Mouse (Mus musculus): ENCODE data around the gene Sphk1.

The Sphk1 gene

DNA sequence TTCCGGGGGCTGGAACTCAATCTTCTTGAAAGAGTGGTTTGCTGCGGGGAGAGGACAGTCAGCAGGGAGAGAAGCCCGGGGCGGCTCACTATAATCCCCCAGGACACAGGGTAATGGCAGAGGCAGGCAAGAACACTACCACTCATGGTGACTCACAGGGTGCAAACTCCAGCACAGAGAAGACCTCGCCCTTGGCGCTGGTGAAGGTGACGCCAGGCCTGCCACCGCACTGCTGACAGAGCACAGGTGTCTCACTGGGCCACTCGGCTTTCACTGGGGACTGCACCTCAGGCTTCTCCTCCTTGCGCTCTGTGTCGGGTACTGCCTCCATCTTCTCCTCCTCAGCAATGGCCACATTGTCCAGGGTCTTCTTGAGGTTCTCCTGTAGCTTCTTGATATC is 10.5 kb downstream of the Sphk1 start:
- DNase-seq, result no peak

- peak in 1 of 2 experiments; percentile 66 for DNase-seq
These were observed 12.4 kb downstream of the Sphk1 start for GRCm38 (mm10) chr11:116543110-116543509.

DNA sequence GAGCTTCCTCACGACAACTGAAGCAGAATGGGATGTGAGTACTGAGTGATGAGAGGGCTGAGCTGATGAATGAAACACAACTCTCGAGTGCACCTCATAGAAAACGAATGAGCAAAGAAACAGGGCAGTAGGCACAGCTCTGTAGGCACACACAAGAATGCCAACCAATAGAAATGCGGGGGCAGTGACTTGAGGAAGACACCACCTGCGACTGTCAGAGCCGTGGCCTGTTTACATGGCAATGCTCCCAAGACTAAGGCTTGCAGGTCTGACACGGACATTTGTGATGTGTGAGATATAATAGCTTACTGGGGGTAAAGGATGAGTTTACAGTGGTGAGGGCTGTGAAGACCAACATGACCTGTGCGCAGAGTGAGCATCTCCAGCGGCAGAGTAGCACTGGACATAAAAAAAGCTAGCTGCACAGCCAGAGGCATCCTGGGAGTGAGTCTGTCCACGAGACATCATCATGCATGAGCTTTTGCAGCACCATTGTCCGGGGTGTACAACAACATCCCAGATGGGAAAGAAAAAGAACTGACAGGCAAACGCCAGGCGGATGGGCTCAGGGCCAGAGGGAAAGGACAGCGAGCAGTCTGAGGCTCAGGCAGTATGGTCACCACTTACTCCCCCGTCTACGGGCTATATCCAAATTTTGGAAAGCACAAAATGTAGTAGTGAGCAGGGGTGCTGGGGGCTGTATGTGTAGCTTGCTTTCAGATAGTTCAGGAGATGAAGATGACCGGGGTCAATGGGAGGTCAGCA is 16.8 kb downstream of the Sphk1 start:
- DNase-seq, result no peak

GRCm38 (mm10) chr11:116548780-116549179 is 18.1 kb downstream of the Sphk1 start:
- DNase-seq, result no peak

DNA sequence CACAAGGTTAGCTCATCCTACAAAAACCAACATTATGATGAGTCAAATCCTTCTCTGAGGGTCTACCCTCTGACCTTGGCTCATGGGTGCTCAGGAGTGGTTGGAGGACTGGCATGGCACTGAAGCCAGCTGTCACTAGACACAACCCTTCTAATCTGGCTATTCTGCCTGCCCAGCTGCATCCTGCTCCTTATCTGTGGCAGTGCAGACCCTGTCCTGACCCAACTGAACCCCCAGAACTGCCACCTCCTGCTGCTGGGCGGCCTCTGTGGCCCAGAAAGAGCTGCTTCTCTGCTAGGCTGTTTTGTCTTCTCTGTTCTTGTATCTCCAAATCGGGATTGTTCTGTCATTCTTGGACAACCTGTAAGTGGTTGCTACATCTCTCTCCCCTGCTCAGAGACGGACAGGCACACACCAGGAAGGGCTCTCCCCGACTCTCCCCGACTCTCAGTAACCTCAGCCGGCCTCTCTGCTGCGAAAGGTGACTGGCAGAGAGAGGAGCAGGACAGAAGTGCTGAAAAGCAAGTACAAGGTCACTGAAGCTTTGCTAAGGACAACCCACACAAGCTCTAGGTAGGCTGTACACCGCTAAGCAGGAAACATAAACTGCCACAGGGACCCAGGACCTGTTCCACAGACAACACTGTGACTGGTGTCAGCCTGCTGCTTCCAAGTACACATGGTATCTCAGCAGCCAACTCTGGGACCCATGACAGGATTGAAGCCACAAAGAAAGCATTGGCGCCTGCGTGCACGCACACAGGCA is 18.7 kb downstream of the Sphk1 start:
- DNase-seq, result no peak

DNA sequence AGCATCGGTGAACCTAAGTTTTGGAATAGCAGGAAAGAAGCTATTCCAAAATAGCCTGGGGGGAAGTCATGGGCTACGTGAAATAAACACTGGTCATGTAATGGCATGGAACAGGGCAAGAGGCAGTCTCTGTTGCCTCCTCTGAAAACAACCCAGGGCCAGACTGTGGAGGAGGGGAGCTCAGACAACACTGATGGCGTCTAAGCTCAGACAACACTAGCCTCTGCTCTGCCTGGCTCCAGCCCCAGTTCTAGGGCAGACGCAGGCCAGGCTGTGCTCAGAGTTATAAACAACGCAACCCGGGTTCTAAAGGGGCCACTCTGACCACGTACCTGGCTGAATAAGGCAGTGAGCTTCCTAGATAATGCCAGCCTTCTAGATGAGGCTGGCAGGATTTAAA is 20.0 kb downstream of the Sphk1 start:
- peak; percentile 32 to 63 for DNase-seq

- no peak for DNase-seq
These were observed 21.5 kb downstream of the Sphk1 start for GRCm38 (mm10) chr11:116552194-116552593.

DNA sequence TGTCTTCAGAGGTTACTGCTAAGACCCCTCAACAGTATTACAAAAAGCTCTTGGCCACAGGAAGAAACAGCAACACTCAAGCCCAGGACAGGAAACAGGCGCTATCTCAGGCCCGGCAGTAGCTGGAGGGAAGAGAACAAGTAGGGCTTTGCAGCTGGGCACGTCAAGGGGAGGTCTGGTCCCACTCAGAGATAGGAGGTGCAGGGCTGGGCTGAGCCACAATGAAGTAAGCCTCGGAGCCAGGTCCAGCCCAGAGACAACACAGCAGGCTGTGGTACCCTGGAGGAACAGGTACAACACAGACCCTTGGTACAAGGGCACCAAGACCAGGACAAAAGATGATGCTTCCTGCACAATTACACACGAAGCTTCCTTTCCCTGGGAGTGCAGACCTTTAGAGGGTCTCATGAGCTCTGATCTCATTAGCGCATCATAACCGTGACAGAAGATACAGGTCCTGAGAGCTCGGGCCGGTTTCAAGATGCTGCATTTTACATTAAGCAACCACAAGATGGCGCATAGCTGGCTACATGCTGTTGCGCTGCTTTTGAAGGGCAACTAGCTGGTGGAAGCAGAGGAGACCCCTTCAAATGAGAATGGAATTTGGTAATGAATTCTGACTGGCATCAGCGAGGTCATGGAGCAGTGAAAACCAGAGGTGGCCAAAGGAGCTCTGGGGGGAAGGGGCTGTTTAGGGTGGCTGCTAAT is 23.6 kb downstream of the Sphk1 start:
- DNase-seq, result peak in 1 of 2 experiments; percentile 59

DNA sequence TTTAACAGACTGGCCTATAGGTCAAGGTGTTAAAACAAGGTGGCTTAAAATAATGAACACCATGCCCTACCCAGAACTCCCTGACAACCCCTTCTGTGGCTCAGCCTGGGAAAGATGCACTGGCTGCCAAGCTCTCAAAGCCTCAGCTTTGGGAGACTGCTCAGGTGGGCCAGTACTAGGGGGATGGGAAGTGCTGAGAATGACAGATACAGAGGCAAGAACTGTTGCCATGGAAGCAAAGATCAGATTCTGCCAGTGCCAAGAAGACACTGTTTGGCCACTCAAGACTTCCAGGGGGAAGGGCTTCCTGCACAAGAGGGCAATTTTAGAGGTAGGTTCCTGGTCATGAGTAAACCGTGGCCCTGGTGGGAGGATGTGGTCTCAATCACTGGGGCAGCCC is 24.8 kb downstream of the Sphk1 start:
- no peak for DNase-seq

GRCm38 (mm10) chr11:116556308-116556707 is 25.6 kb downstream of the Sphk1 start:
- DNase-seq, result no peak

DNA sequence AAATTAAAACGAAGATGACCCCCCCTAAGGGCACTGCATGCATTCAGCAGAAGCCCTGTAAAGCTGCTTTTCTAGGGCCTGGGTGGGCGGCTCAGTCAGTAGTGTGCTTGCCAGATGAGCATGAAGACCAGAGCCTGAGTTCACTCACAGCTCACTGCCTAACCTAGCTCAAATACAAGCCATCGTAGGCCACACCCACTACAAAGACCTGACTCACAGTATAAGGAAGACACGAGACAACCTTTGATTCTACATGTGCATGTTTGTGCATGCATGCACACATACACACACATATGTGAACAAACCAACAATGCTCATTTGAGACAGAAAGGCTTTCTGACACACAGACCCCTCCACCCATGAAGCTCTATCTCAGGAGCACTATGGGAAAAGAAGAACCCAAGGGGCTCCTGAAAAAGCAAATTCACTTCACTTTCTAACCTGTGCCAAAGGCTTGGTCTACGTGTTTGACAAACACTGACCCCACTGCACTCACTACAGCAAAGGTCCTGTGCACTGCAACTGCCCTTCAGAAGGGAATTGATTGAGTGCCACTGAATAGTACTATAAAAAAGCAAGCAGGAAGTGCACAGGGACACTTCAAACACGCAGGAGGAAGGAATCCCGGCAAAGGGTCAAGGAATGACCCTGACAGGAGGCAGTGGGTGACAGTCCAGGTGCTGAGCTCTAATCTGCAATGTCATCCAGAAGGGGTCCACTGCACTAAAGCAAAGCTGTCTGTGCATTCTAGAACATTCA is 34.7 kb downstream of the Sphk1 start:
- no peak for DNase-seq

DNA sequence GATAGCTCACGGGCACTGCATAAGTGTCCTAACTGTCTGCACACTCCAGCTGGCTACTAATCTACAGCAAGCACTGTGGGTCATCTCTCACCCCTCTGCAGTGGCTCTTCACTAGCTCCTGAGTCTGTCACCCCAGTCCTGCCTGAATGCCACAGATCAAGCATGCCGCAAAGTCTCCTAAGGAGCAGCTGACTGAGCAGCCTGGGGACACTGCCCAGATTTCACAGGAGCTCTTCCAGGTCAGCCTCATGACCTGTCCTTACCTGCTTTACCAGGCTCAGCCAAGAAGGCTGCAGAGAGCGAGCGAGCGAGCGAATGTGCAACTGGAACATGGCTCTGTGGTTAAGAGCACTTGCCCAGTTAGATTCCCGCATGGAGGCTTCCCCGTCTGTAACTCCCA is 36.8 kb downstream of the Sphk1 start:
- DNase-seq, result no peak

GRCm38 (mm10) chr11:116570821-116571220 is 40.1 kb downstream of the Sphk1 start:
- DNase-seq, result no peak

- DNase-seq, result no peak
These were observed 41.3 kb downstream of the Sphk1 start for GRCm38 (mm10) chr11:116571767-116572679.

- DNase-seq, result peak in 1 of 2 experiments; percentile 38
These were observed 42.2 kb downstream of the Sphk1 start for GRCm38 (mm10) chr11:116572756-116573543.

- DNase-seq, result no peak
These were observed 43.8 kb downstream of the Sphk1 start for GRCm38 (mm10) chr11:116574486-116574885.

DNA sequence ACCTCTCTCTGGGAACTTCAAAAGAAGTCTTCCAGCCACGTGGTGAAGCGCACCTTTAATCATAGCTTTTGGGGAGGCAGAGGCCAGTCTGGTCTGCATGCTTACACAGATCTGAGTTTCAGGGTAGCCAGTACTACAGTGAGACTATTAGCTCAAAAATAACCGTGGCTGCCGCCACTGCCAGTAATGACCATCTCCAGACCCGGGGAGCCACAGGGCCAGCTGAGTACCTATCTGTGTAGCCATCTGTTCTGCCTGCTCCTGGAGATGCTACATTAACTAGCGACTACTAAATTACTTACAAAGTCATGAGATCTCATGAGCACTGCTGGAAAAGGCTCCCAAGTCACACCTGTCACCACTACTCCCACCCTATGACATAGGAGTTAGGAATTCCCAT is 44.3 kb downstream of the Sphk1 start:
- DNase-seq, result no peak

- DNase-seq, result no peak
These were observed 44.7 kb downstream of the Sphk1 start for GRCm38 (mm10) chr11:116575396-116575795.

DNA sequence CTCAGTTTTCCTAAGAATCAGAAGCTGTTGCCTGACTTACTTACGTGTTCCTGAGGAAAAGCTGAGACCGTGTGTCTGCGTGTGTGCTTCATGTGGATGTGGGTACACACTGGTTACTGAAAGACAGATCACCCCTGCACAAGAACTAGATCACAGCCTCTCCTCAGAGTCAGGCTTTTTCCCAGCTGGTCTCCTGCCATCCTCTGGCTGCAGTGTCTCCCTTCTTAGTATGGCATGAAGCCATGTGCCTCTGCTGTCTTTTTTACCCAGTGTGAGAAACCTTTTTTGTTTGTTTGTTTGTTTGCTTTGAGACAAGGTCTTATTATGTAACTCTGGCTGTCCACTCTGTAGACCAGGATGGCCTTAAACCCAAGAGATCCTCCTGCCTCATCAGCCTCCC is 48.6 kb downstream of the Sphk1 start:
- DNase-seq, result no peak

DNA sequence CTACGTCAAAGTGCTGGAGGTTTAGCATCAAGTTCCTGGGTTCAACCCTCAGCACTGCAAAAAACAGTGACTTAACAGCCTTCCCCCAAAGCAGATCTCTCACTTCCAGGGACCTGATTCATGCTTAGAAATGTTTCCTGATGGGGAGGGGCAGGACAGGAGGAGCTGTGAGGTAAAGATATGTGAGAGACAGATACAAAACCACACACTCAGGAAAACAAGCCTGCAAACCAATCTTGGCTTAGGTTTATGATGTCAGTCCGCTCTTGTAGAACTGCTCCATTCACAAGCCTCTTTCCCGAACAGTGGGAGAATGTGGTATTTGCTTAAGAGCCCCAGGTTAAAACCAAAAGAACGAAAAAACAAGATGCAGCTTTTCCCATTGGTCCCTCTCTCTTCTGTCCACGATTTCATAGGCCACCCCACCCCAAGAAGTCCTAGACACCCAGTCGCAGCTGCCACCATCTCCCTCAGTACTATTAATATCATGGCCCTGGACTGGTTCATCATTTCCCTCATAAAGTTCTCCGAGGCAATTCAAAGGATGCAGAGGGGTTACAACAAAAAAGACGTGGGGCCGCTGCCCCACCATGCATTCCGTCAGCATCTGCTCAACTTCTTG is 49.4 kb downstream of the Sphk1 start:
- no peak for DNase-seq
